Mouse (Mus musculus): ENCODE data around the gene Nol3.

DNA sequence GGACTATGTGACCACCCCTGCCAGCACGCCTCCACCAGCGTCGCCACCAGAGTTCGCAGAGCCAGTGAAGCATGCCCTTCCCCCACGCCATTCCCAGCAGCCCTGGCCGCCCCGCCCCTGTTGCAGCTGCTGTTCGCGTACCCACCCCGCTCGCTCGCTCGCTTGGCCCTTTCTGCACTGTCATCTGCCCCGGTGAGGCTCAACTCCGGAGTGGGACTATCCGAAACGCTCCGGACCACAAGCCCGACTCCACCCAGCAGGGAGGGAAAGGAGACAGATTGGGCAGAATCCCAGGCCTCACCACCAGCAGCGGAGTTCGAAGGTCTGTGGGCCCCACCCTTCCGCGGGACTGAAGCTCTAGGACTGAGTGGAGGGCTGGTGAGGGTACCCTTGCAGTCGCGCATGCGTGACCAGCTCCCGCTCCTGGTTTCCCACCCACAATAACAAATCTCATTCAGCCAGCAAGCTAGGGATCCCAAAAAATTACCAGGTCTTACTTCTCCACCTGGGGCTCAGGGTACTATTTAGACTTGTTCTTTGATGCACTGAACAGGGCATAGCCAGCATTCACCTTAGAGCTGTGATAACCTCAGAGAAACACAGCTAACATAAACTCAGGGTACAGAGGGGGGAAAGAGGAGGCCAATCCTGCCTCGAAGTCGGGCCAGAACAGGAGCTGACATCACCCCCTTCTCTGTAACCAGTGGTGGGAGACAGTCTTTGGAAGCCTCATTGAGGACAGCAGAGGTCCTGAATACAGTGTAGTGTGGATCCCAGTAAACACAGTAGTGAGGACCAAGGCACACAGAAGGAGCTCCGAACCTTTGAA, 566 bp downstream of the Nol3 start:
- no peak for TF ChIP-seq CTCF (IDR thresholded peaks at IDR 0.05)
- peak; percentile 27; the same call in 1 of the 2 replicates for TF ChIP-seq POLR2A (IDR thresholded peaks at IDR 0.05; ENCODE audit: insufficient read depth, low read depth, low read length)
- no peak for TF ChIP-seq EP300 (IDR thresholded peaks at IDR 0.05; ENCODE audit: insufficient read depth, low read depth, low read length)
